Mouse (Mus musculus): Measurements from ENCODE around the gene Pgm2.

DNA sequence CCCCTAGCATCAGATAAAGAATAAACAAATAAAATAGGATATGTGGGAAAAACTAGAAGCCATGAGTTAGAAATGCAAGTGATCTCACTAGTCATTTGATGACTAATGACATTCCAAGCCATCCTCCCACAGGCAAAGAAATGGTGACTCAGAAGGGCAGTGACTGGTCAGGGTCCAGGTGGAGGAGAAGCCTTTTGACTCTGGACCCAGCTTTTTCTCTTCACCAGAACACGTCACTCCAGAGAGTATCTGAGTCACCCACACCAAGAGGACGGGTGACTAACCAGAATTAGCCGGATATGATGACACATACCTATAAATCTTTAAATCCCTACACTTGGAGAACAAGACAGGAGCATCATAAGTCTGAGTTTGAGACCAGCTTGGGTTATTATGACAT, 19.6 kb downstream of the Pgm2 start:
- TF ChIP-seq CTCF (IDR thresholded peaks at IDR 0.05; ENCODE audit: insufficient read depth, low read depth, low read length) (no peak), POLR2A (IDR thresholded peaks at IDR 0.05; ENCODE audit: insufficient read depth, low read depth, low read length) (no peak)
